Mouse (Mus musculus): ENCODE measurements around the gene Gm5901. TPM values are rescaled to one million over a fixed set of nuclear protein-coding genes. Genes with fewer than 3 reads are reported as not detected.

Gene Gm5901
- polyA plus RNA-seq, 1 experiment from 2014 or later: not detected

GRCm38 (mm10) chr7:105367268-105367667 is 7.6 kb upstream of the Gm5901 start:
- H3K27ac ChIP-seq (replicated peaks in 1 of 2; ENCODE audit: control insufficient read depth in 1 of 2, insufficient read depth in 1 of 2, low read depth in 2 of 2, low read length in 2 of 2): no peak overlapping the region
- no peak for ATAC-seq (ENCODE audit: insufficient number of reproducible peaks, insufficient read depth, low FRiP score, low read depth)
- H3K36me3 ChIP-seq (ENCODE audit: control insufficient read depth, insufficient read depth, low read length): peaks cover 6% of the 10 kb centered on the region; the same call in 1 of the 2 replicates
- no peaks in the 10 kb centered on the region for H3K27me3 ChIP-seq (ENCODE audit: control insufficient read depth, insufficient read depth, low read length)
- H3K9me3 ChIP-seq (ENCODE audit: control insufficient read depth, low read length): no peaks in the 10 kb centered on the region
- 77% methylated on average over 5 of the region's 5 CpGs for WGBS
- no peak overlapping the region for H3K4me3 ChIP-seq (ENCODE audit: control insufficient read depth in 1 of 2, insufficient read depth in 1 of 2, low read depth in 1 of 2, low read length in 2 of 2)
- H3K9ac ChIP-seq (ENCODE audit: low read length): no peak overlapping the region
- H3K4me2 ChIP-seq (ENCODE audit: low read length): no peak overlapping the region
- no peaks in the 10 kb centered on the region for H3K4me1 ChIP-seq (ENCODE audit: control insufficient read depth in 2 of 2, insufficient read depth in 2 of 2, low read length in 2 of 2)

GRCm38 (mm10) chr7:105367930-105368329 is 6.9 kb upstream of the Gm5901 start, which contains the start of gene Olfr692:
Gene Olfr692 (plus strand): TSS chr7:105368230.
- Histone ChIP-seq H3K9me3 (ENCODE audit: control insufficient read depth, low read length) (no peaks in the 10 kb centered on the region), H3K4me2 (ENCODE audit: low read length) (no peak within 1 kb of the TSS), H3K27me3 (ENCODE audit: control insufficient read depth, insufficient read depth, low read length) (no peaks in the 10 kb centered on the region), H3K4me3 (ENCODE audit: control insufficient read depth in 1 of 2, insufficient read depth in 1 of 2, low read depth in 1 of 2, low read length in 2 of 2) (no peak within 1 kb of the TSS), H3K36me3 (ENCODE audit: control insufficient read depth, insufficient read depth, low read length) (peaks cover 8% of the 10 kb centered on the region; the same call in 1 of the 2 replicates), H3K4me1 (ENCODE audit: control insufficient read depth in 2 of 2, insufficient read depth in 2 of 2, low read length in 2 of 2) (0 out of 4 replicates have a peak, but pooled peaks cover 0 to under 1% of the 10 kb centered on the region in 2 experiments), H3K9ac (ENCODE audit: low read length) (no peak within 1 kb of the TSS), H3K27ac (replicated peaks in 1 of 2; ENCODE audit: control insufficient read depth in 1 of 2, insufficient read depth in 1 of 2, low read depth in 2 of 2, low read length in 2 of 2) (no peak within 1 kb of the TSS)
- no peak for ATAC-seq (ENCODE audit: insufficient number of reproducible peaks, insufficient read depth, low FRiP score, low read depth)
- 86% methylated on average over 1 of the region's 1 CpGs for WGBS

GRCm38 (mm10) chr7:105368521-105368920 is 6.3 kb upstream of the Gm5901 start:
- H3K9me3 ChIP-seq (ENCODE audit: control insufficient read depth, low read length): no peaks in the 10 kb centered on the region
- 90% methylated on average over 4 of the region's 4 CpGs for WGBS
- H3K4me3 ChIP-seq (ENCODE audit: control insufficient read depth in 1 of 2, insufficient read depth in 1 of 2, low read depth in 1 of 2, low read length in 2 of 2): no peak overlapping the region
- no peaks in the 10 kb centered on the region for H3K27me3 ChIP-seq (ENCODE audit: control insufficient read depth, insufficient read depth, low read length)
- H3K9ac ChIP-seq (ENCODE audit: low read length): no peak overlapping the region
- peaks cover 1 to 7% of the 10 kb centered on the region in 2 experiments; a peak in 2 of 4 replicates for H3K4me1 ChIP-seq (ENCODE audit: control insufficient read depth in 2 of 2, insufficient read depth in 2 of 2, low read length in 2 of 2)
- no peak for ATAC-seq (ENCODE audit: insufficient number of reproducible peaks, insufficient read depth, low FRiP score, low read depth)
- H3K27ac ChIP-seq (replicated peaks in 1 of 2; ENCODE audit: control insufficient read depth in 1 of 2, insufficient read depth in 1 of 2, low read depth in 2 of 2, low read length in 2 of 2): no peak overlapping the region
- peaks cover 12% of the 10 kb centered on the region; the same call in 1 of the 2 replicates for H3K36me3 ChIP-seq (ENCODE audit: control insufficient read depth, insufficient read depth, low read length)
- H3K4me2 ChIP-seq (ENCODE audit: low read length): no peak overlapping the region

DNA sequence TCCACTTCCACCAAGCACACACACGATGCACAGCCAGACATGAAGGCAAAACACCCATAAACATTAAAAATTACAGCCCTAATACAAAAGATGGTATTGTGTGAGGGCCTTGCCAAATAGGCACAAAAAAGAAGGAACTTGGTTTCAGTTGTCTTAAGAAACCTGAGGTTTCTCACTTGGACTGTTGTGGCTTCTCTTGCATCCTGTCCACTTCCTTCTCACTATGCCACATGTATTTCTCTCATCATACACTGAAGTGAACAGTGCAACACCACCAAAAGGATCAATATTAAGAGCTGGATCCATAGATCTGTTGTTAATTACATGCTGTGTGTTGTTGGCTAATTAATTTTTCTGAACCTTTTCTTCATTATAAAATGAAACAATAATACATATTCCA is 1.9 kb upstream of the Gm5901 start:
- no peak overlapping the region for H3K4me3 ChIP-seq (ENCODE audit: control insufficient read depth in 1 of 2, insufficient read depth in 1 of 2, low read depth in 1 of 2, low read length in 2 of 2)
- 79% methylated on average over 1 of the region's 1 CpGs for WGBS
- peak overlapping the region in 1 of 2 experiments; percentile 76; a peak in 2 of 4 replicates for H3K27ac ChIP-seq (replicated peaks in 1 of 2; ENCODE audit: control insufficient read depth in 1 of 2, insufficient read depth in 1 of 2, low read depth in 2 of 2, low read length in 2 of 2)
- no peak overlapping the region for H3K9ac ChIP-seq (ENCODE audit: low read length)
- H3K4me1 ChIP-seq (ENCODE audit: control insufficient read depth in 2 of 2, insufficient read depth in 2 of 2, low read length in 2 of 2): peaks cover 3 to 11% of the 10 kb centered on the region in 2 experiments; a peak in 2 of 4 replicates
- H3K9me3 ChIP-seq (ENCODE audit: control insufficient read depth, low read length): no peaks in the 10 kb centered on the region
- no peak overlapping the region for H3K4me2 ChIP-seq (ENCODE audit: low read length)
- ATAC-seq (ENCODE audit: insufficient number of reproducible peaks, insufficient read depth, low FRiP score, low read depth): no peak
- peaks cover 28% of the 10 kb centered on the region for H3K36me3 ChIP-seq (ENCODE audit: control insufficient read depth, insufficient read depth, low read length)
- H3K27me3 ChIP-seq (ENCODE audit: control insufficient read depth, insufficient read depth, low read length): no peaks in the 10 kb centered on the region

DNA sequence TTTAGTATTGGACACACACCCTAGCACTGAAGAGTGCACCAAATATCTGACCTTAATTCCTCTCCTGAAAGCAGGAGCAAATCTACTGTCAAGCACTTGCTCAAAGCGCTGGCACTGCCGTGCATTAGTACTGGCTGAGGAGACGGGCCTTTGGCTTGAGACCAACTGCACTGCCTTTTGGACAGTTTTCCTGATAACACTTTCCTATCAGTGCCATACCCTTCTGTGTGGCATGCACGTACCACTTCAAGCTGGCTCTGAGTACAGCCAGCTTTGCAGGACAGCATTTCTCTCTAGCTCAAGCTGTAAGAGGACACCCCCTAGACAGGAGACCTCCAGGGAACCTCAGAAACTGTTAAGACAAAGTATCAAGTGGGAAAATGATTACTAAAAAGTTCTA is 1.3 kb upstream of the Gm5901 start:
- no peak overlapping the region for H3K4me3 ChIP-seq (ENCODE audit: control insufficient read depth in 1 of 2, insufficient read depth in 1 of 2, low read depth in 1 of 2, low read length in 2 of 2)
- peaks cover 34% of the 10 kb centered on the region for H3K36me3 ChIP-seq (ENCODE audit: control insufficient read depth, insufficient read depth, low read length)
- H3K27me3 ChIP-seq (ENCODE audit: control insufficient read depth, insufficient read depth, low read length): no peaks in the 10 kb centered on the region
- WGBS: 20% methylated on average over 4 of the region's 4 CpGs
- H3K4me2 ChIP-seq (ENCODE audit: low read length): 0 out of 2 replicates have a peak overlapping the region, but pooled peaks have one; percentile 6
- H3K9me3 ChIP-seq (ENCODE audit: control insufficient read depth, low read length): no peaks in the 10 kb centered on the region
- no peak overlapping the region for H3K9ac ChIP-seq (ENCODE audit: low read length)
- ATAC-seq (ENCODE audit: insufficient number of reproducible peaks, insufficient read depth, low FRiP score, low read depth): peak; percentile 65
- peak overlapping the region; percentile 35 to 76; a peak in 3 of 4 replicates for H3K27ac ChIP-seq (replicated peaks in 1 of 2; ENCODE audit: control insufficient read depth in 1 of 2, insufficient read depth in 1 of 2, low read depth in 2 of 2, low read length in 2 of 2)
- peaks cover 3 to 11% of the 10 kb centered on the region in 2 experiments; a peak in 2 of 4 replicates for H3K4me1 ChIP-seq (ENCODE audit: control insufficient read depth in 2 of 2, insufficient read depth in 2 of 2, low read length in 2 of 2)

DNA sequence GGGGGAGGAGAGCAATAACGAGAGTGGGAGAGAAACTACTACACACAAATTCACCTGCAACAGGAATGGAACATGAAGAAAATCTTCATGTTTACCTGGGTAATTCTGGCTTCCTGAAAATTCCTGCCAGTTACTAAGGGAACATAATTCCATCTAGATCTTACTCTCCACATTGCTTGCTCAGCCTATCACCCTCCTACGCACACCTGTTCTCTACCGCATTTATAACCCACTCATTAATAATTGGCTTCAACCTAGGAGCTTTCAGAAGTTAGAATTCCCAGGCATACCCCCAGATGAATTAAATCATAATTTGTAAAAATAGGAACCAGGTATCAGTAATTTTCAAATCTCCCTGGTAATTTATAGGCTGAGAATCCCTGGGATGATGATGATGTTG is 862 bp upstream of the Gm5901 start:
- WGBS: 87% methylated on average over 3 of the region's 3 CpGs
- H3K4me3 ChIP-seq (ENCODE audit: control insufficient read depth in 1 of 2, insufficient read depth in 1 of 2, low read depth in 1 of 2, low read length in 2 of 2): no peak overlapping the region
- ATAC-seq (ENCODE audit: insufficient number of reproducible peaks, insufficient read depth, low FRiP score, low read depth): no peak
- no peaks in the 10 kb centered on the region for H3K27me3 ChIP-seq (ENCODE audit: control insufficient read depth, insufficient read depth, low read length)
- peaks cover 38% of the 10 kb centered on the region for H3K36me3 ChIP-seq (ENCODE audit: control insufficient read depth, insufficient read depth, low read length)
- peaks cover 3 to 11% of the 10 kb centered on the region in 2 experiments; a peak in 2 of 4 replicates for H3K4me1 ChIP-seq (ENCODE audit: control insufficient read depth in 2 of 2, insufficient read depth in 2 of 2, low read length in 2 of 2)
- no peak overlapping the region for H3K9ac ChIP-seq (ENCODE audit: low read length)
- H3K9me3 ChIP-seq (ENCODE audit: control insufficient read depth, low read length): no peaks in the 10 kb centered on the region
- H3K4me2 ChIP-seq (ENCODE audit: low read length): 0 out of 2 replicates have a peak overlapping the region, but pooled peaks have one; percentile 6
- H3K27ac ChIP-seq (replicated peaks in 1 of 2; ENCODE audit: control insufficient read depth in 1 of 2, insufficient read depth in 1 of 2, low read depth in 2 of 2, low read length in 2 of 2): peak overlapping the region; percentile 35 to 76; a peak in 3 of 4 replicates

DNA sequence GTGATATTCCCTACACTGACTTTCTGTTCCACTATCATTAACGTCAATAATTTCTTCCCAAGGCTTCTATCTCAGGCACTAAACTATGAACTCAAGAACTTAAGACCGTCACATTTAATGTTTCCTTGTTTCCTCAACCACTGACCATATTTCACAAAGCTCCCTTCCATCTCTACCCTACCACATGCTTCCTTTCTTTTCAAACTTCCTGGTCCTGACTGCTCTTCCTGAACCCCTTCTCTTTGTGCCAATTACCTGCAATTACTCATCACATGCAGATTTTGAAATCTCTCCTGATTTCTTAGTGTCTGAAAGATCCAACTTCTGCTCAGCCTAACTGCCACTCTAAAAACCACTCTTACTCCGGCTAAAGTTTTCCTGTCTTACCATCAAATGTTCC is 5.5 kb downstream of the Gm5901 start:
- WGBS: 94% methylated on average over 3 of the region's 3 CpGs
- no peaks in the 10 kb centered on the region for H3K27me3 ChIP-seq (ENCODE audit: control insufficient read depth, insufficient read depth, low read length)
- no peak overlapping the region for H3K9ac ChIP-seq (ENCODE audit: low read length)
- no peaks in the 10 kb centered on the region for H3K4me1 ChIP-seq (ENCODE audit: control insufficient read depth in 2 of 2, insufficient read depth in 2 of 2, low read length in 2 of 2)
- H3K4me3 ChIP-seq (ENCODE audit: control insufficient read depth in 1 of 2, insufficient read depth in 1 of 2, low read depth in 1 of 2, low read length in 2 of 2): no peak overlapping the region
- no peak for ATAC-seq (ENCODE audit: insufficient number of reproducible peaks, insufficient read depth, low FRiP score, low read depth)
- H3K36me3 ChIP-seq (ENCODE audit: control insufficient read depth, insufficient read depth, low read length): peaks cover 86% of the 10 kb centered on the region
- no peaks in the 10 kb centered on the region for H3K9me3 ChIP-seq (ENCODE audit: control insufficient read depth, low read length)
- no peak overlapping the region for H3K4me2 ChIP-seq (ENCODE audit: low read length)
- no peak overlapping the region for H3K27ac ChIP-seq (replicated peaks in 1 of 2; ENCODE audit: control insufficient read depth in 1 of 2, insufficient read depth in 1 of 2, low read depth in 2 of 2, low read length in 2 of 2)

- Histone ChIP-seq H3K27ac (replicated peaks in 1 of 2; ENCODE audit: control insufficient read depth in 1 of 2, insufficient read depth in 1 of 2, low read depth in 2 of 2, low read length in 2 of 2) (no peak overlapping the region), H3K9me3 (ENCODE audit: control insufficient read depth, low read length) (no peaks in the 10 kb centered on the region), H3K4me3 (ENCODE audit: control insufficient read depth in 1 of 2, insufficient read depth in 1 of 2, low read depth in 1 of 2, low read length in 2 of 2) (no peak overlapping the region), H3K4me2 (ENCODE audit: low read length) (no peak overlapping the region), H3K4me1 (ENCODE audit: control insufficient read depth in 2 of 2, insufficient read depth in 2 of 2, low read length in 2 of 2) (no peaks in the 10 kb centered on the region), H3K36me3 (ENCODE audit: control insufficient read depth, insufficient read depth, low read length) (peaks cover 85% of the 10 kb centered on the region), H3K9ac (ENCODE audit: low read length) (no peak overlapping the region), H3K27me3 (ENCODE audit: control insufficient read depth, insufficient read depth, low read length) (no peaks in the 10 kb centered on the region)
- no peak for ATAC-seq (ENCODE audit: insufficient number of reproducible peaks, insufficient read depth, low FRiP score, low read depth)
- WGBS: 97% methylated on average over 2 of the region's 2 CpGs
Observed at GRCm38 (mm10) chr7:105387696-105388095, 12.9 kb downstream of the Gm5901 start.
